Mouse (Mus musculus): ENCODE measurements around the gene Adgrv1.

GRCm38 (mm10) chr13:81131860-81132259, 501.1 kb downstream of the Adgrv1 start:
- TF ChIP-seq POLR2A (IDR thresholded peaks at IDR 0.05; ENCODE audit: low read depth, low read length), result no peak
- no peak for TF ChIP-seq KAT2A (IDR thresholded peaks at IDR 0.05; ENCODE audit: insufficient replicate concordance, low read length)
- no peak for TF ChIP-seq ETS1 (conservative IDR thresholded peaks at IDR 0.05; ENCODE audit: low read depth, low read length)
- TF ChIP-seq GABPA (IDR thresholded peaks at IDR 0.05; ENCODE audit: insufficient replicate concordance, low read depth, low read length), result no peak
- TF ChIP-seq EP300 (IDR thresholded peaks at IDR 0.05; ENCODE audit: low read length), result no peak
- TF ChIP-seq CTCF (conservative IDR thresholded peaks at IDR 0.05 in 1 of 2, IDR thresholded peaks at IDR 0.05 in 1 of 2; ENCODE audit: low read depth in 2 of 2, low read length in 2 of 2), result no peak
- TF ChIP-seq SMC3 (IDR thresholded peaks at IDR 0.05; ENCODE audit: low read depth, low read length), result no peak
- no peak for TF ChIP-seq USF1 (IDR thresholded peaks at IDR 0.05; ENCODE audit: low read depth, low read length)
- TF ChIP-seq TBP (conservative IDR thresholded peaks at IDR 0.05; ENCODE audit: low read depth, low read length), result no peak
- no peak for TF ChIP-seq JUN (IDR thresholded peaks at IDR 0.05; ENCODE audit: insufficient read depth, low read depth, low read length)
- no peak for TF ChIP-seq USF2 (conservative IDR thresholded peaks at IDR 0.05; ENCODE audit: low read depth, low read length)

Measured in CH12.LX (cell line).